Mouse (Mus musculus): ENCODE measurements around the gene Trim63. TPM values are rescaled to one million over a fixed set of nuclear protein-coding genes. Genes with fewer than 3 reads are reported as not detected.
A peak's percentile ranks its signal among the peaks of the same experiment; 100 is the strongest.

The Trim63 gene
- polyA plus RNA-seq, 1 experiment from 2014 or later: 3.7 TPM

GRCm38 (mm10) chr4:134357461-134357771, 42.5 kb downstream of the Trim63 start:
- H3K9me3 ChIP-seq (replicated peaks): no peaks in the 10 kb centered on the region
- H3K27me3 ChIP-seq: peaks cover 10% of the 10 kb centered on the region
- 47% methylated on average over 17 of the region's 17 CpGs for WGBS
- peaks cover 55% of the 10 kb centered on the region for H3K4me1 ChIP-seq
- no peak overlapping the region for H3K4me3 ChIP-seq (replicated peaks)
- peak overlapping the region; percentile 42 for H3K4me2 ChIP-seq
- no peak overlapping the region for H3K9ac ChIP-seq
- H3K36me3 ChIP-seq: no peaks in the 10 kb centered on the region
- ATAC-seq (replicated peaks; ENCODE audit: low FRiP score): no peak
- 0 out of 2 replicates have a peak overlapping the region, but pooled peaks have one; percentile 14 for H3K27ac ChIP-seq

- Histone ChIP-seq H3K9ac (no peak overlapping the region), H3K4me3 (replicated peaks) (no peak overlapping the region), H3K36me3 (no peaks in the 10 kb centered on the region), H3K27me3 (peaks cover 10% of the 10 kb centered on the region), H3K4me2 (no peak overlapping the region), H3K4me1 (peaks cover 46% of the 10 kb centered on the region), H3K27ac (no peak overlapping the region), H3K9me3 (replicated peaks) (no peaks in the 10 kb centered on the region)
- ATAC-seq (replicated peaks; ENCODE audit: low FRiP score): no peak
- whole genome bisulfite sequencing: 83% methylated on average over 6 of the region's 6 CpGs
These were observed 44.7 kb downstream of the Trim63 start for GRCm38 (mm10) chr4:134359649-134360048.

- Histone ChIP-seq H3K27me3 (peaks cover 15% of the 10 kb centered on the region), H3K4me3 (replicated peaks) (no peak overlapping the region), H3K9me3 (replicated peaks) (no peaks in the 10 kb centered on the region), H3K36me3 (no peaks in the 10 kb centered on the region), H3K9ac (no peak overlapping the region), H3K4me2 (no peak overlapping the region), H3K4me1 (peaks cover 37% of the 10 kb centered on the region), H3K27ac (peak overlapping the region; percentile 56)
- peak; percentile 55 for ATAC-seq (replicated peaks; ENCODE audit: low FRiP score)
- WGBS: 16% methylated on average over 5 of the region's 5 CpGs
These were observed 46.3 kb downstream of the Trim63 start for GRCm38 (mm10) chr4:134361215-134361614.

- H3K9me3 ChIP-seq (replicated peaks): no peaks in the 10 kb centered on the region
- ATAC-seq (replicated peaks; ENCODE audit: low FRiP score): no peak
- no peaks in the 10 kb centered on the region for H3K36me3 ChIP-seq
- no peak overlapping the region for H3K4me2 ChIP-seq
- H3K4me3 ChIP-seq (replicated peaks): no peak overlapping the region
- H3K27ac ChIP-seq: no peak overlapping the region
- peaks cover 18% of the 10 kb centered on the region for H3K27me3 ChIP-seq
- H3K4me1 ChIP-seq: peaks cover 27% of the 10 kb centered on the region
- no peak overlapping the region for H3K9ac ChIP-seq
- 63% methylated on average over 9 of the region's 9 CpGs for WGBS
These were observed 47.2 kb downstream of the Trim63 start for GRCm38 (mm10) chr4:134362124-134362523.

GRCm38 (mm10) chr4:134362586-134362985, 47.7 kb downstream of the Trim63 start:
- Histone ChIP-seq H3K27me3 (peaks cover 15% of the 10 kb centered on the region), H3K9ac (no peak overlapping the region), H3K9me3 (replicated peaks) (no peaks in the 10 kb centered on the region), H3K36me3 (no peaks in the 10 kb centered on the region), H3K4me3 (replicated peaks) (no peak overlapping the region), H3K27ac (no peak overlapping the region), H3K4me2 (peak overlapping the region; percentile 29), H3K4me1 (peaks cover 23% of the 10 kb centered on the region)
- 23% methylated on average over 9 of the region's 9 CpGs for WGBS
- ATAC-seq (replicated peaks; ENCODE audit: low FRiP score): 0 out of 2 replicates have a peak, but pooled peaks have one; percentile 24

GRCm38 (mm10) chr4:134365280-134365679, 50.4 kb downstream of the Trim63 start:
- 28% methylated on average over 5 of the region's 5 CpGs for WGBS
- no peaks in the 10 kb centered on the region for H3K36me3 ChIP-seq
- no peak overlapping the region for H3K27ac ChIP-seq
- peaks cover 20% of the 10 kb centered on the region for H3K4me1 ChIP-seq
- no peak overlapping the region for H3K4me3 ChIP-seq (replicated peaks)
- no peaks in the 10 kb centered on the region for H3K9me3 ChIP-seq (replicated peaks)
- H3K27me3 ChIP-seq: peaks cover 34% of the 10 kb centered on the region
- ATAC-seq (replicated peaks; ENCODE audit: low FRiP score): no peak
- no peak overlapping the region for H3K4me2 ChIP-seq
- H3K9ac ChIP-seq: no peak overlapping the region

- WGBS: under 1% methylated on average over 18 of the region's 18 CpGs
- Histone ChIP-seq H3K9me3 (replicated peaks) (no peaks in the 10 kb centered on the region), H3K9ac (0 out of 2 replicates have a peak overlapping the region, but pooled peaks have one; percentile 3), H3K4me1 (peaks cover 21% of the 10 kb centered on the region), H3K27ac (no peak overlapping the region), H3K4me3 (replicated peaks) (peak overlapping the region; percentile 45), H3K27me3 (peaks cover 60% of the 10 kb centered on the region), H3K4me2 (peak overlapping the region; percentile 83), H3K36me3 (no peaks in the 10 kb centered on the region)
- no peak for ATAC-seq (replicated peaks; ENCODE audit: low FRiP score)
These were observed 55.8 kb downstream of the Trim63 start for GRCm38 (mm10) chr4:134370649-134371221.

- Histone ChIP-seq H3K4me2 (peak overlapping the region; percentile 83), H3K36me3 (no peaks in the 10 kb centered on the region), H3K27me3 (peaks cover 60% of the 10 kb centered on the region), H3K9ac (no peak overlapping the region), H3K27ac (no peak overlapping the region), H3K4me3 (replicated peaks) (peak overlapping the region; percentile 45), H3K9me3 (replicated peaks) (no peaks in the 10 kb centered on the region), H3K4me1 (peaks cover 21% of the 10 kb centered on the region)
- WGBS: 1% methylated on average over 17 of the region's 17 CpGs
- ATAC-seq (replicated peaks; ENCODE audit: low FRiP score): no peak
These were observed 56.5 kb downstream of the Trim63 start for GRCm38 (mm10) chr4:134371316-134371855.

GRCm38 (mm10) chr4:134372294-134372747, 57.4 kb downstream of the Trim63 start:
- peak overlapping the region; percentile 83 for H3K4me2 ChIP-seq
- peaks cover 54% of the 10 kb centered on the region for H3K27me3 ChIP-seq
- 0 out of 2 replicates have a peak overlapping the region, but pooled peaks have one; percentile 23 for H3K9ac ChIP-seq
- peaks cover 21% of the 10 kb centered on the region for H3K4me1 ChIP-seq
- peak; percentile 59 for ATAC-seq (replicated peaks; ENCODE audit: low FRiP score)
- peak overlapping the region; percentile 45 for H3K4me3 ChIP-seq (replicated peaks)
- WGBS: 0% methylated on average over 16 of the region's 16 CpGs
- no peak overlapping the region for H3K27ac ChIP-seq
- no peaks in the 10 kb centered on the region for H3K9me3 ChIP-seq (replicated peaks)
- H3K36me3 ChIP-seq: no peaks in the 10 kb centered on the region

GRCm38 (mm10) chr4:134373295-134373694, 58.4 kb downstream of the Trim63 start:
- 83% methylated on average over 8 of the region's 8 CpGs for WGBS
- H3K36me3 ChIP-seq: no peaks in the 10 kb centered on the region
- no peak overlapping the region for H3K27ac ChIP-seq
- H3K4me2 ChIP-seq: no peak overlapping the region
- no peak overlapping the region for H3K4me3 ChIP-seq (replicated peaks)
- no peaks in the 10 kb centered on the region for H3K9me3 ChIP-seq (replicated peaks)
- no peak for ATAC-seq (replicated peaks; ENCODE audit: low FRiP score)
- H3K27me3 ChIP-seq: peaks cover 50% of the 10 kb centered on the region
- H3K9ac ChIP-seq: no peak overlapping the region
- peaks cover 24% of the 10 kb centered on the region for H3K4me1 ChIP-seq

- no peak for ATAC-seq (replicated peaks; ENCODE audit: low FRiP score)
- H3K27me3 ChIP-seq: peaks cover 40% of the 10 kb centered on the region
- no peak overlapping the region for H3K4me3 ChIP-seq (replicated peaks)
These were observed 59.4 kb downstream of the Trim63 start for GRCm38 (mm10) chr4:134374306-134374705.

GRCm38 (mm10) chr4:134378089-134378615, 63.2 kb downstream of the Trim63 start:
- Histone ChIP-seq H3K27ac (no peak overlapping the region), H3K4me1 (peaks cover 5% of the 10 kb centered on the region; the same call in 1 of the 2 replicates)
- no peak for ATAC-seq (replicated peaks; ENCODE audit: low FRiP score)

More at GRCm38 (mm10) chr4:134374306-134374705, 59.4 kb downstream of the Trim63 start:
- Histone ChIP-seq H3K9me3 (replicated peaks) (no peaks in the 10 kb centered on the region), H3K36me3 (no peaks in the 10 kb centered on the region), H3K4me2 (no peak overlapping the region), H3K9ac (no peak overlapping the region), H3K27ac (no peak overlapping the region), H3K4me1 (peaks cover 26% of the 10 kb centered on the region)
- WGBS: 58% methylated on average over 1 of the region's 1 CpGs

More at GRCm38 (mm10) chr4:134378089-134378615, 63.2 kb downstream of the Trim63 start:
- Histone ChIP-seq H3K4me3 (replicated peaks) (no peak overlapping the region), H3K36me3 (no peaks in the 10 kb centered on the region), H3K9ac (no peak overlapping the region), H3K27me3 (peaks cover 7% of the 10 kb centered on the region), H3K9me3 (replicated peaks) (no peaks in the 10 kb centered on the region), H3K4me2 (no peak overlapping the region)
- WGBS: 33% methylated on average over 10 of the region's 10 CpGs

All from kidney, embryonic 15.5 days (tissue).